In genomic region chr14:80070580-80070979, GRCm38 (mm10) we compare ENCODE assay signal across 14 mouse cellular contexts.
"Had no signal": no experiment of that assay in that cellular context is flagged by ENCODE, and none has a peak within 500 bp of the region (broad histone marks: within the 10 kb centered on the region; RNA-seq: fewer than 3 reads in every experiment).

No protein-coding gene starts in this region.

- H3K4me1 ChIP-seq: limb, embryonic 10.5 days; liver, embryonic 15.5 days; midbrain, embryonic 13.5 days; neural tube, embryonic 12.5 days had no signal

- H3K4me2 ChIP-seq: liver, embryonic 11.5 days; liver, embryonic 15.5 days; midbrain, embryonic 13.5 days; neural tube, embryonic 12.5 days had no signal

- H3K9ac ChIP-seq: liver, embryonic 15.5 days; midbrain, embryonic 13.5 days; neural tube, embryonic 12.5 days had no signal

- H3K36me3 ChIP-seq: limb, embryonic 10.5 days; liver, embryonic 15.5 days; midbrain, embryonic 13.5 days; neural tube, embryonic 12.5 days had no signal

- H3K27ac ChIP-seq: limb, embryonic 10.5 days; liver, embryonic 15.5 days; midbrain, embryonic 13.5 days; neural tube, embryonic 12.5 days; stomach, postnatal 0 days had no signal

- H3K27me3 ChIP-seq: liver, embryonic 15.5 days; midbrain, embryonic 13.5 days; neural tube, embryonic 12.5 days had no signal

- ATAC-seq: lung, postnatal 0 days; midbrain, embryonic 13.5 days had no signal

- H3K4me3 ChIP-seq: left cerebral cortex, adult 2 months; limb, embryonic 10.5 days; liver, embryonic 15.5 days; midbrain, embryonic 13.5 days; neural tube, embryonic 12.5 days had no signal

- DNase-seq: kidney, postnatal 10 days; kidney, postnatal 4 days; lung, adult 2 months; lung, postnatal 36 days; thymus, adult 18-20 months; thymus, postnatal 14 days had no signal

- H3K9me3 ChIP-seq: limb, embryonic 10.5 days; liver, embryonic 15.5 days; midbrain, embryonic 13.5 days; neural tube, embryonic 12.5 days had no signal
